Mouse (Mus musculus): ENCODE results near the gene Bbs9. TPM values are rescaled to one million over a fixed set of nuclear protein-coding genes. Genes with fewer than 3 reads are reported as not detected.
"Not testable (repeated sequence)": the region's sequence is repeated elsewhere in the genome, so short reads cannot be mapped to it uniquely, and the experiment has no call there.

Bbs9 gene
- polyA plus RNA-seq, 1 experiment, result 8.0 TPM

- no peaks in the 10 kb centered on the region; the same call in 1 of the 2 replicates for H3K4me1 ChIP-seq (ENCODE audit: control insufficient read depth, insufficient read depth, low read length)
- no peak overlapping the region for H3K27ac ChIP-seq (ENCODE audit: control insufficient read depth, insufficient read depth, low read depth, low read length, poor library complexity)
- TF ChIP-seq CTCF (IDR thresholded peaks at IDR 0.05; ENCODE audit: control insufficient read depth, insufficient read depth, low read length), result no peak
- no peak for TF ChIP-seq POLR2A (IDR thresholded peaks at IDR 0.05; ENCODE audit: borderline replicate concordance, control insufficient read depth, low read depth, low read length)
- 79% methylated on average over 6 of the region's 6 CpGs for WGBS
- no peak overlapping the region for H3K4me3 ChIP-seq (replicated peaks; ENCODE audit: control insufficient read depth, low read depth, low read length)
Observed at GRCm38 (mm10) chr9:22837000-22837399, 361.5 kb downstream of the Bbs9 start.

DNA sequence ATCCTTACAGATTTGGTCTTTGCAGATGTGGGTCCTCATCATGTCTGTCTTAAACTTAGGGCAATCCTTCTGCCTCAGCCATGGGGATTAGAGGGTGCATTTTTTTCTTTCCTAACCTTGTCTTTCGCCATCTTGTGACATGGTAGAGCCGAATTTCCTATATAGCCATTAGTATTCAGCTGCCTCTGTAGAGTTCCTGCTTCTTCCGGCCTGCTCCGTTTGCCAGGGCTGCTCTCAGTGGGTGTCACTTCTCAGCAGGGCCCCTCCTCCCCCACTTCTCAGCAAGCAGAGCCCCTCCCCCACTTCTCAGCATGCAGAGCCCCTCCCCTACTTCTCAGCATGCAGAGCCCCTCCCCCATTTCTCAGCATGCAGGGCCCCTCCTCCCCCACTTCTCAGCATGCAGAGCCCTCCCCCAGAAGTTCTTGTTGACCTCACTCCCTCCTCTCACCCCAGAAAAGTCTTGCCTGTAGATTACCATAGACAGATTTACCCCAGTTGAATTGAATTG, 362.2 kb downstream of the Bbs9 start:
- TF ChIP-seq CTCF (IDR thresholded peaks at IDR 0.05; ENCODE audit: control insufficient read depth, insufficient read depth, low read length) (no peak), POLR2A (IDR thresholded peaks at IDR 0.05; ENCODE audit: borderline replicate concordance, control insufficient read depth, low read depth, low read length) (no peak)
- Histone ChIP-seq H3K4me1 (ENCODE audit: control insufficient read depth, insufficient read depth, low read length) (no peaks in the 10 kb centered on the region; the same call in 1 of the 2 replicates), H3K27ac (ENCODE audit: control insufficient read depth, insufficient read depth, low read depth, low read length, poor library complexity) (no peak overlapping the region), H3K4me3 (replicated peaks; ENCODE audit: control insufficient read depth, low read depth, low read length) (no peak overlapping the region)
- WGBS, result 71% methylated on average over 4 of the region's 4 CpGs

DNA sequence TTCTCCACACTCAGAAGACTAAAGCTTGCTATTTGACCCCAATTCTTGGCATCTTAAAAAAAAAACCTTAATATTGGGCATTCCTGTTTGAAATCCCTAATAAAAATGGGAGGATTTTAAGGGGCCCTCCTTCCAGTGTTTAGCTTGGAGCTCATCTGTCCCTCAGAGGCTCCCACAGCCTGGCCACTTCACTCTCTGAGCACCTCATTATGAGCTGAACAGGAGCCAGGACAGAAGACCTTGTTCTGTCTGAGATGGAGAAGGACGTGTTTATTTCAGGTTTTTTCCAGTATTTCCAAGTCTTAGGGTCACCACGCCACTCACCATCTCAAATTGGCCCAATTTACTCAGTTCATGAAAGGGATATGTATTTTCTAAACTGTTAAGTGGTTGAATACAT, 370.5 kb downstream of the Bbs9 start:
- TF ChIP-seq POLR2A (IDR thresholded peaks at IDR 0.05; ENCODE audit: borderline replicate concordance, control insufficient read depth, low read depth, low read length), result no peak
- TF ChIP-seq CTCF (IDR thresholded peaks at IDR 0.05; ENCODE audit: control insufficient read depth, insufficient read depth, low read length), result no peak
- no peak overlapping the region for H3K4me3 ChIP-seq (replicated peaks; ENCODE audit: control insufficient read depth, low read depth, low read length)
- H3K27ac ChIP-seq (ENCODE audit: control insufficient read depth, insufficient read depth, low read depth, low read length, poor library complexity), result no peak overlapping the region
- 81% methylated on average over 2 of the region's 2 CpGs for WGBS
- no peaks in the 10 kb centered on the region for H3K4me1 ChIP-seq (ENCODE audit: control insufficient read depth, insufficient read depth, low read length)

GRCm38 (mm10) chr9:22846783-22847182, 371.3 kb downstream of the Bbs9 start:
- H3K27ac ChIP-seq (ENCODE audit: control insufficient read depth, insufficient read depth, low read depth, low read length, poor library complexity), result no peak overlapping the region
- H3K4me1 ChIP-seq (ENCODE audit: control insufficient read depth, insufficient read depth, low read length), result no peaks in the 10 kb centered on the region
- WGBS, result 78% methylated on average over 1 of the region's 1 CpGs
- no peak overlapping the region for H3K4me3 ChIP-seq (replicated peaks; ENCODE audit: control insufficient read depth, low read depth, low read length)
- no peak for TF ChIP-seq POLR2A (IDR thresholded peaks at IDR 0.05; ENCODE audit: borderline replicate concordance, control insufficient read depth, low read depth, low read length)
- no peak for TF ChIP-seq CTCF (IDR thresholded peaks at IDR 0.05; ENCODE audit: control insufficient read depth, insufficient read depth, low read length)

DNA sequence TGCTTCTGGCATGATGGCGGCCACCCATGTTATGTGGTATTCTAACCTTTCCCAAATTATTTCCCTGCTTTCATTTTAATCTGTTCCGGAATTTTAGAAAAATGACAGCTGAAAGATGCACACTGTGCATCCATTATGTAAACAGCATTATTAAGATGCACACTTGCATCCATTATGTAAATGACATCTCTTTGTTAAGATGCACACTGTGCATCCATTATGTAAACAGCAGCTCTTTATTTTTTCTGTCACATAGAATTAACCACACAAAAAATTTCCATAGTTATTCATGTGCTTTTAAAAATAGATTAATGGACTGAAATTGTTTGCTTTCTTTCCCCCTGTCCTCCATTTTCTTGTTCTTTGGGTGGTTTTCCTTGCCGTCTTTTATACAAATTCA, 373.3 kb downstream of the Bbs9 start:
- TF ChIP-seq POLR2A (IDR thresholded peaks at IDR 0.05; ENCODE audit: borderline replicate concordance, control insufficient read depth, low read depth, low read length) (no peak), CTCF (IDR thresholded peaks at IDR 0.05; ENCODE audit: control insufficient read depth, insufficient read depth, low read length) (no peak)
- WGBS, result 87% methylated on average over 3 of the region's 3 CpGs
- H3K27ac ChIP-seq (ENCODE audit: control insufficient read depth, insufficient read depth, low read depth, low read length, poor library complexity), result no peak overlapping the region
- no peak overlapping the region for H3K4me3 ChIP-seq (replicated peaks; ENCODE audit: control insufficient read depth, low read depth, low read length)
- H3K4me1 ChIP-seq (ENCODE audit: control insufficient read depth, insufficient read depth, low read length), result no peaks in the 10 kb centered on the region

GRCm38 (mm10) chr9:22849212-22849611, 373.7 kb downstream of the Bbs9 start:
- no peak overlapping the region for H3K27ac ChIP-seq (ENCODE audit: control insufficient read depth, insufficient read depth, low read depth, low read length, poor library complexity)
- no peak overlapping the region for H3K4me3 ChIP-seq (replicated peaks; ENCODE audit: control insufficient read depth, low read depth, low read length)
- TF ChIP-seq CTCF (IDR thresholded peaks at IDR 0.05; ENCODE audit: control insufficient read depth, insufficient read depth, low read length), result no peak
- no peak for TF ChIP-seq POLR2A (IDR thresholded peaks at IDR 0.05; ENCODE audit: borderline replicate concordance, control insufficient read depth, low read depth, low read length)
- 70% methylated on average over 4 of the region's 4 CpGs for WGBS
- no peaks in the 10 kb centered on the region for H3K4me1 ChIP-seq (ENCODE audit: control insufficient read depth, insufficient read depth, low read length)

DNA sequence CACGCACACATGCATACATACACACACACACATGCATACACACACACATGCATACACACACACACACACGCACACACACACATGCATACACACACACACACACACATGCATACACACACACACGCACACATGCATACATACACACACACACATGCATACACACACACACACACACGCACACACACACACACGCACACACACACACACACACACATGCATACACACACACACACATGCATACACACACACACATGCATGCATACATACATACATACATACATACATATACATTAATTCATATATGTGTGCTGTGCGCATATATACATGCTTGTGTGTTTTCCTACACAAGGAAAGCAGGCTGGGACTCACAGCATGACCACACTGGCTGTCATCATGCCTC, 393.6 kb downstream of the Bbs9 start:
- not testable (repeated sequence) for H3K4me3 ChIP-seq (replicated peaks; ENCODE audit: control insufficient read depth, low read depth, low read length); H3K27ac ChIP-seq (ENCODE audit: control insufficient read depth, insufficient read depth, low read depth, low read length, poor library complexity); H3K4me1 ChIP-seq (ENCODE audit: control insufficient read depth, insufficient read depth, low read length)
- 71% methylated on average over 6 of the region's 6 CpGs for WGBS

- Histone ChIP-seq H3K27ac (ENCODE audit: control insufficient read depth, insufficient read depth, low read depth, low read length, poor library complexity) (no peak overlapping the region), H3K4me3 (replicated peaks; ENCODE audit: control insufficient read depth, low read depth, low read length) (no peak overlapping the region), H3K4me1 (ENCODE audit: control insufficient read depth, insufficient read depth, low read length) (no peaks in the 10 kb centered on the region)
- TF ChIP-seq POLR2A (IDR thresholded peaks at IDR 0.05; ENCODE audit: borderline replicate concordance, control insufficient read depth, low read depth, low read length), result no peak
- TF ChIP-seq CTCF (IDR thresholded peaks at IDR 0.05; ENCODE audit: control insufficient read depth, insufficient read depth, low read length), result no peak
- 84% methylated on average over 3 of the region's 3 CpGs for WGBS
Observed at GRCm38 (mm10) chr9:22870661-22871060, 395.1 kb downstream of the Bbs9 start.

DNA sequence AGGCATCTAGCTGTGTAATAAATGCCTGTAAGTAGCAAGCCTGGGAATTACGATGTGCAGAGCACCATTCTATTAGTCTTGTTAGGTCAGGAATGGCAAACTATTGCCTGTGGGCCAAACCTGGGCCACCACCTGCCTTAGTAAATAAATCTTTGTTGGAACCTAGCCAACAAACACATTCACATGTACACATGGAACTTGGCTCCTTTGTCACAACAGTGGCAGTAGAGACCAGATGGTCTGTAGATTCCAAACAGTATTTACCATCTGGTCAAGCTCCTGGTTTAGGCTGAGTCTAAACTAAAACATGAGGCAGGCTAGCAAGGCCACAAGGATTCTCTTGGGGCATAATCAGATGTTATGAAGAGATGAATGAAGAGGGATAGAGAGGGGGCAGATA, 399.7 kb downstream of the Bbs9 start:
- Histone ChIP-seq H3K4me3 (replicated peaks; ENCODE audit: control insufficient read depth, low read depth, low read length) (no peak overlapping the region), H3K27ac (ENCODE audit: control insufficient read depth, insufficient read depth, low read depth, low read length, poor library complexity) (no peak overlapping the region), H3K4me1 (ENCODE audit: control insufficient read depth, insufficient read depth, low read length) (no peaks in the 10 kb centered on the region)
- 82% methylated on average over 1 of the region's 1 CpGs for WGBS
- no peak for TF ChIP-seq POLR2A (IDR thresholded peaks at IDR 0.05; ENCODE audit: borderline replicate concordance, control insufficient read depth, low read depth, low read length)
- TF ChIP-seq CTCF (IDR thresholded peaks at IDR 0.05; ENCODE audit: control insufficient read depth, insufficient read depth, low read length), result no peak
